Mouse (Mus musculus): Measurements from ENCODE around the gene Kdelr2. TPM values are rescaled to one million over a fixed set of nuclear protein-coding genes. Genes with fewer than 3 reads are reported as not detected.

The Kdelr2 gene
- total RNA-seq, 1 experiment from 2014 or later, result 108 TPM

DNA sequence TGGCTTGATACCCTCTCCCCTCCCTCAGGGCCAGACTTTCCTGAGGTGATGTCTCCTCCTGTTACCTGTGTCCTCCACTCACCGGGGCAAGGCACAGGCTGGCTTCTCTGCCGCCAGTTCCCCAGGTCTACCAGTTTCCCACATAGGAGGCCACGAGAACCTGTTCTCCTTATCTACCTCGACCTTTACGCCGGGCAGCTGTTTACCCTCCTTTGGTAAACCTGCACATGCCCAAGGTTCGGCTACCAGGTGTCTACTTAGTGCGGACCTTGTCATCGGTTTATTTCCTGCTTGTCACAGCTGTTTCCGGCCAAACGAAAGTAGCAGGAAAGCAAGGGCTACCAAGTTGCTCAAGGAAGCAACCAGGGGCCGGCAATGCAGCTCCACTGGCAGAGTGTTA lies 3.1 kb upstream of the Kdelr2 start:
- no peak for DNase-seq

DNA sequence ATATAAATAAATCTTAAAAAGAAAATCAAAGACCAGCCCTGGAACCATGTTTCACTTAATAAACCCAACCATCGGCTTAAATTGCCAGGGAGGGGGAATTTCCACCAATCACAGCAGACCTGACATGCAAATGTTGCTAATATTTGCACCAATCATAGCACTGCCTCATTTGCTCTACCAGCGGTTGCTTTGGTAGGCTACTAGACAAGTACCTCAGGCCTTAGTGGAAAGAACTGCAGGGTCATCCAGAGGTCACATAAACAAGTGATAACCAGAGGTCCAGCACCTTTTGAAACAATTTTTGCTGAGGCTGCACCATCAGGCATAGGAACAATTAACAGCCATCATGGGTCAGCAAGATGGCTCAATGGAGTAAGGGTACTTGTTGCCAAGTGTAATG lies 2.1 kb upstream of the Kdelr2 start:
- DNase-seq, result no peak

GRCm38 (mm10) chr5:143404148-143404930 lies 701 bp downstream of the Kdelr2 start:
- no peak for DNase-seq

- DNase-seq, result no peak
These were observed 1.6 kb downstream of the Kdelr2 start for GRCm38 (mm10) chr5:143405200-143405599.

DNA sequence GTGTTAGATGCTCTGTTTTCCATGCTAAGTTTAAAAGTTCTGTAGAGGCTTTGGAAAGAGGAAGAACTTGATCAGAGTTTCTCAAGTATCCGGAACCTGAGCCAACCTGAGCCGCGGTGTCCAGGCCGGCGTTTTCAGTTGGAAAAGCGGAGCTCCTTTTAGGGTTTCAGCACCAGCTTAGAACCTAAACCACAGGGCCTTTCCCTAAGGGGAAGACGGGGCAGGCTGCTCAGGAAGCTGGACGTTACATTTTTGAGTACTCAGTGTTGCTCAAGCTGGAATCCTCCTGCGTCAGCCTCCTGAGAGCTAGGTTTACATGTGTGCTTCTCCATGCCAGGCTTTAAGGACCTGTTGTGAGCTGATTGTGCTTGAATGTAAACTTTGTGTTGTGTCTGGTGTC lies 2.9 kb downstream of the Kdelr2 start:
- DNase-seq, result no peak

GRCm38 (mm10) chr5:143409239-143409638 lies 5.6 kb downstream of the Kdelr2 start:
- no peak for DNase-seq

DNA sequence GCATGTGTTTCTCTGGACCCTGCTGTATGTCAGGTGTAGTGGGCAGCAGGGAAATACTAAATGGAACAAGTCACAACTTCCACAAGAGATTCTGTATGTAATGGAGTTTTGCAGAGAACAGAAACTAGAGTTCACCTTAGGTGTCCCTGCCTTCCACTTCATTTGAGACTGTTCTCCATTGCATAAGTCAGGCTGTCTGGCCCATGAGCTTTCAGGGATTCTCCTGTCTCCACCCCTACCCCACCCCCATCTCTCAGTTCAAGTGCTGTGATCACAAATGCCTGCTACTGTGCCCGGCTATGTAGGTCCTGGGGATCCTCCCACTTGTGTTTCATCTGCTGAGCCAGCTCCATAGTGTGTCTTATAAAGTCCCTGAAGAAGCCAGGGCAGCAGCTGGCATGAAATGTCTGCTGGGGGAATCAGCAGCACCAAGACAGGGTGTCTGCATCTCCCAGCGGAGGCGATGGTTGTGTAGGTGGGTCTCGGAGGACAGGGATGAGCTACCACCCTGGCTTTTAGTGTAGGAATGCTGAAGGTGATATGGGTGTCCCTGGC lies 7.3 kb downstream of the Kdelr2 start:
- DNase-seq, result no peak

DNA sequence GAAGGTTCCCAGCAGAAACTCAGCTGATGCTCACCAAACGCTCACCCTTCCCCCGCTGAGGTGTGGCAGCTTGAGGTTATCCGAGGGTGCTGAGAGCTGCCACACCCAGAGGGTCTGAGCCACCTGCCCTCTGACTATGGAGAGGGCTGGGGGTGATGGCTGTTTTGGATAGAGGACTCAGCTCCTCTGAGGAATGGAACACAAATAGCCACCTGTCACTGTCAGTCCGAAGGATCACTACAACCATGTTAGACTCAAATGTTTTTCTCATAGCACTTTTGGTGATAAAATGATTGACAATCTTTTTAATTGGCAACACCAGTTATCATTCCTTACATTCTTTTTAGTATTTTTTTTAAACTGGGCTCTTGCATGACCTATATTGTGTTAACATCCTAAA lies 17.8 kb downstream of the Kdelr2 start:
- DNase-seq, result no peak

DNA sequence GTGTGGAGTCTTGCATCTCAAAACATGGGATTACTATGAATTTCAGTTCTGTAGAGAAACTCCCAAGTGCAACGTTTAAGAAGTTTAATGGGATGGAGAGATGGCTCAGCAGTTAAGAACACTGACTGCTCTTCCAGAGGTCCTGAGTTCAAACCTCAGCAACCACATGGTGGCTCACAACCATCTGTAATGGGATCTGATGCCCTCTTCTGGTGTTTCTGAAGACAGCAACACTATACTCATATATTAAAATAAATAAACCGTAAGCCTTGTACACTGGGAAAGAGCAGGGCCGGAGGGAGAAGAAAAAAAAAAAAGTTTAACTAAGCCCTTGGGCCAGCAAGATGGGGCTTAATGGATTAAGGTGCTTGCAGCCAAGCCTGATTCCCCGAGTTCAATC lies 19.4 kb downstream of the Kdelr2 start:
- DNase-seq, result no peak

DNA sequence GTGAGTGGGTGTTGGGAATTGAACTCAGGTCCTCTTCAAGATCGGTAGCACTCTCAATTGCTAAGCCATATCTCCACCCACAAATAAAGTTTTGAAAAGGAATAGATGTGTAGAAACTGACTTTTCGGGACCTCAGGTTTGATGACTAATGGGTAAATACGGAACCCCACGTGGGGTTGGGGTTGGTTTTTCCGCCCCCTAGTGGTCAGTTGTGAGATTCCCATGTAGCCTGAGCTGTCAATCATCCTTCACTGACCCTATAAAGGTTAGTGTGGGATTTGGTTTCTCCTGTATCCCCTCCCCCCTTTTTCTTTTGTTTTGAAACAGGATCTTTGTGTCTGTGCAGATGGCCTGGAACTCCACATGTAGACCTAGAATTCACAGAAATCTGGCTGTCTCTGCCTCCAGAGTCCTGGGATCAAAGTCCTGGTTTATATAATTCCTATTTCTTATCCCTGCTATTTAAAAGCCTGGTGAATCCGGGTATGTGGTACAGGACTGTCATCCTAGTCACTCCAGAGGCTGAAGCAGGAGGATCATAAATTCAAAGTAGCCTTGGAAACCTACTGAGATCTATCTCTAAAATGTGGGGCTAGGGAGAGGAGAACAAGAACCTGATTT lies 20.4 kb downstream of the Kdelr2 start:
- peak; percentile 83 for DNase-seq

DNA sequence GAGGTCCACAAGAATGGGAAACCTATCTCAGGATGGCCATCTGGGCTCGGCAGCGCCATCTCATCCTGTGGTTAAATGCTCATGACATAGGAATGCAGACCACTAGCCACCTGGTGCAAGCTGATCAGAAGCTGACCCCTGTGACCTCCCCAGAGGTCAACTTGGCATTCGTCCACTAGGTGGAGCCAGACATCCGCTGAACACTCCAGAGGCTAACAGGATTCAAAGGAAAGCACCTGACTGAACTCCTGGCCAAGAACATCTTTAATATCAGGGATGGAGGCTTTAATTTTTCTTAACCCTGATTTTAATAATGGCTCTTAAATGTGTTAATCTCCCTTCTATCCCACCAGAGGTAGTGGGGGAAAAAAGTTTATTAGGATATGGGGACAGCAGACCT lies 30.8 kb downstream of the Kdelr2 start:
- DNase-seq, result peak; percentile 89

GRCm38 (mm10) chr5:143441298-143441697 lies 37.7 kb downstream of the Kdelr2 start:
- DNase-seq, result no peak

- no peak for DNase-seq
These were observed 38.1 kb downstream of the Kdelr2 start for GRCm38 (mm10) chr5:143441753-143442152.

GRCm38 (mm10) chr5:143463671-143464070 lies 60.0 kb downstream of the Kdelr2 start:
- no peak for DNase-seq

DNA sequence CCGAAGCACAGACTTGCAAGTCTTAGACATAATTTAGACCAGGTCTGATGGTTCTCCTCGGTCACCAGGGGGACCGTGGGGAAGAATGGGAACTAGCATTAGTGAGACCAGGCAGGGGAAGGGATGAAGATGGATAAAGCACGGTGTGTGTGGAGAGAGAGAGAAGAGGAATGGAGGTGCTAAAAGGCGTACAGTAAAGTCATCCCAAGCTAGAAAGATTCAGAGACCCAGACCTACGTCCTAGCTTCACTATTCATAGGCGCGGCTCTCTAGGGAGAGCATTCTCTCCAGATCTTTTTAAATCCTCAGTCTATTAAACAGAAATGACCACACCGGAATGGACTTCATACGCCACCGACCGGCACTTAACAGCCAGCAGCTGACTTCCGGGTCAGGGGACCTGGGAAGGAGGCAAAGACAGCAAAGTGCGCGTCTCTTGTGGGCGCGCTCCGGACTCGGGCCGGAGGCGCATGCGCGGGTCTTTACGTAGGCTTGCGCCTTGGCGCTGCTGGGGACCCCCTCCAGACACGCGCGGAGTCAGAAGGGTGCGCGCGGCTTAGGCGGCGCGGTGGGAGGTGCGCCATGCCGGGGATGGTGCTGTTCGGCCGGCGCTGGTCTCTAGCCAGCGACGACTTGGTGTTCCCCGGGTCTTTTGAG lies 60.6 kb downstream of the Kdelr2 start, which contains the start of gene Daglb:
Gene Daglb, plus strand, starts transcription at position 485 of the 657 bp plus-strand sequence.
- DNase-seq, result peak; percentile 94

DNA sequence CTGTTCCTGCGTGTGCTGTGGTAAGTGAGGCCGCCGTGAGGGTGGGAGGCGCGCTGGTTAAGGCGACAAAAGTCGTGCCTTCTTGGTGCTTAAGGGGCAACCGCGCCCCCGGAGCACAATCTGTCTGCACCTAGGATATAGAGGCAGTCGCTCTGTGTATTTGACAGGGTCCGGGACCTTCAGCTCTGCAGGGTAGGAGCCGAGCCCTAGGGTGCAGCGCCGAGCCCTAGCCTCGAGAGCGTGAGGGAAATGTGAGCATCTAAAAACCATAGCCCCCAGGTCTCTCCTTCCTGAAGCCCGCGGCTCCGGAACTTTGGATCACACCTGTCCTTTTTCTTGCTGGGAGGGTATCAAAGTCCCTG lies 61.1 kb downstream of the Kdelr2 start:
- no peak for DNase-seq

- DNase-seq, result no peak
These were observed 61.8 kb downstream of the Kdelr2 start for GRCm38 (mm10) chr5:143465156-143466085.

GRCm38 (mm10) chr5:143466891-143467669 lies 63.4 kb downstream of the Kdelr2 start:
- no peak for DNase-seq

GRCm38 (mm10) chr5:143467931-143468330 lies 64.3 kb downstream of the Kdelr2 start:
- DNase-seq, result no peak

DNA sequence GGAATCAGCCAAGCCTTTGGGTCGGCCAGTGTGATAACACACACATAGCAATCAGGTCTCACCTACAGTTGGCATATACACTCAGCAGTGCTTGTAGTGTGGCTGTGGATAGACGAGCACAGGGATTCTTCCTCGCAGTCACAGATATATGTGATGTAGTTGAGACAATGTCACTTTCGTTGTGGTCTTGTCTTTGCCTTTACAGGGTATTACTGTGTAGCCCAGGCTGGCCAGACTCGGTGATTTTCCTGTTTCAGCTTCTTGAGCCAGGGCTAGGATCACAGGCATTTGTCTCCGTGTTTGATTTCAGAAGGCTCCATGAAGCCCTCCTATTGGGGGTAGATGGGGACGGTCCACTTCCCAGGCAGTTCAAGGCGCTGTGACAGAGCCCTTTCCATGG lies 66.0 kb downstream of the Kdelr2 start:
- no peak for DNase-seq
